Mouse (Mus musculus) embryonic fibroblast, embryonic 13.5 days (primary cell): ENCODE measurements around the gene Gm5447.

Experiments
- CTCF ChIP-seq: IDR thresholded peaks from 2 replicates; pipeline ENCODE4 v1.5.1; 2011; ENCODE audit warnings: mild to moderate bottlenecking, control low read depth, low read length, moderate library complexity, borderline replicate concordance; ENCODE audit not compliant: insufficient read depth
- POLR2A ChIP-seq: IDR thresholded peaks from 2 replicates; pipeline ENCODE4 v1.6.1; 2011; ENCODE audit warnings: low read depth, mild to moderate bottlenecking, control low read depth, low read length, moderate library complexity

GRCm38 (mm10) chr13:30952044-30952443 lies 22.0 kb upstream of the Gm5447 start:
- no peak for TF ChIP-seq CTCF
- TF ChIP-seq POLR2A = no peak
